Mouse (Mus musculus) stomach, embryonic 16.5 days (tissue): Measurements from ENCODE around the gene Fbxo34. TPM values are rescaled to one million over a fixed set of nuclear protein-coding genes. Genes with fewer than 3 reads are reported as not detected.

Source experiments
- ATAC-seq: fragments of 200-750 bp; cut with Nextera tagmentation; 2 replicates; pipeline ENCODE4 v1.8.0; 2017; ENCODE audit warnings: moderate number of reproducible peaks, moderate TSS enrichment; ENCODE audit not compliant: insufficient read depth, low FRiP score
- H3K27ac ChIP-seq: fragments of 300-500 bp; sonication (generic); 2 replicates; pipeline ENCODE4 v1.5.1; 2014; ENCODE audit warnings: low read length
- H3K27me3 ChIP-seq: fragments of 300-500 bp; sonication (generic); 2 replicates; pipeline ENCODE4 v1.6.1; 2014; ENCODE audit warnings: low read length, control low read depth, mixed read lengths; ENCODE audit not compliant: control insufficient read depth, insufficient read depth
- H3K36me3 ChIP-seq: fragments of 300-500 bp; sonication (generic); 2 replicates; pipeline ENCODE4 v1.6.1; 2014; ENCODE audit warnings: low read length; ENCODE audit not compliant: control insufficient read depth, insufficient read depth
- H3K4me1 ChIP-seq: fragments of 300-500 bp; sonication (generic); 2 replicates; pipeline ENCODE4 v1.6.1; 2014; ENCODE audit warnings: low read length, control low read depth, mixed read lengths; ENCODE audit not compliant: control insufficient read depth, insufficient read depth
- H3K4me2 ChIP-seq: fragments of 300-500 bp; sonication (generic); 2 replicates; pipeline ENCODE4 v1.6.1; 2014; ENCODE audit warnings: low read depth, low read length, mixed read lengths
- H3K4me3 ChIP-seq: fragments of 300-500 bp; sonication (generic); replicated peaks from 2 replicates; pipeline ENCODE4 v1.5.1; 2014; ENCODE audit warnings: mild to moderate bottlenecking, low read length
- H3K9ac ChIP-seq: fragments of 300-500 bp; sonication (generic); 2 replicates; pipeline ENCODE4 v1.6.1; 2014; ENCODE audit warnings: low read length
- H3K9me3 ChIP-seq: fragments of 300-500 bp; sonication (generic); replicated peaks from 2 replicates; pipeline ENCODE4 v1.6.1; 2016; ENCODE audit warnings: low read length, control low read depth; ENCODE audit not compliant: control insufficient read depth
- WGBS: fragments of 180-500 bp; shearing (Covaris S2); extraction: QIAGEN DNeasy Blood & Tissue Kit; methylation state at CpG from one replicate; pipeline ENCODE4 v1.1.7; 2014; 5-methylcytosine and 5-hydroxymethylcytosine counted together
- polyA plus RNA-seq: library from polyadenylated mRNA; unstranded; fragments of >200 nt; fragmentation: Nextera tagmentation; extraction: Ambion mirVana; gene quantifications from 2 replicates; pipeline ENCODE4 v1.2.1, GENCODE M21; 2015

Fbxo34 gene
- polyA plus RNA-seq, 1 experiment from 2014 or later = 20.4 TPM

DNA sequence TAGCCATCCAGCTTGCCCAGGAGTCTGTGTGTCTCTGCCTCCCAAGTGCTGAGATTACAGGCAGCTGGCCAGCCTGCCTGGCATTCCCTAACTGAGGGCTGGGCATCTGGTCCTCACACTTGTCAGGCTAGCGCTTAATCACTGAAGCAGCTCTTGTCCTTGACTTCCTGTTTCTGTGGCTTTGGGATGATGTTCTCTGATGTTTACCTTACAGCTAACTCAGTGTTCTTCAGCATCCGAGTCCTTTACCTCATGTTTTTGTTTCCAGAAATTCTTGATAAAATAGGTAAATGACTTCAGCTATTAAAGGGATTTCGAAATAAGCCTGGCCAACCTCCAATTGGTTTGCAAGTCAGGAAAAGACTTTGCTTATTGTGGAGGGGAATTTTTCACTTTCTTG lies 53.8 kb downstream of the Fbxo34 start:
- H3K27me3 ChIP-seq = no peaks in the 10 kb centered on the region
- 76% methylated on average over 3 of the region's 3 CpGs for WGBS
- no peak overlapping the region for H3K27ac ChIP-seq
- no peak for ATAC-seq
- no peaks in the 10 kb centered on the region for H3K4me1 ChIP-seq
- H3K36me3 ChIP-seq = no peaks in the 10 kb centered on the region
- no peak overlapping the region for H3K4me2 ChIP-seq
- no peaks in the 10 kb centered on the region; the same call in 1 of the 2 replicates for H3K9me3 ChIP-seq
- H3K9ac ChIP-seq = no peak overlapping the region
- no peak overlapping the region for H3K4me3 ChIP-seq

DNA sequence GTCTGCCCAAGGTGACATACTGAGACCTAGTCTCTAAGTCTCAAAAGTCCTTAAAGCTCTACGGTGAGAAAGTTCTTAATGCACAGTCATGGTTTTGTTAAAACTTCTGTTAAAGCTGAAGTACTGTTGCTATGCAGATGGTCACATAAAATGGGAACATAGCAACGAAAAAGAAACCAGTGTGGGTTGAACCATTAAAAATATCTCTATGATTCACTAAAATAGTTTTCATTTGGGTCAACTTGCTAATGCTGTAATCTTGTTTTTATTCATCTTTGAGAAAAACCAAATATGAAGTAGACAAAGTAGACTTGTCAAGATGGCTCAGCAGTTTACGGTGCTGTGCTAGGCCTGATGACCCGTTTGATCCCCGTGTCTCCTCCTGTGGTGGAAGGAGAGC lies 56.5 kb downstream of the Fbxo34 start:
- Histone ChIP-seq H3K9ac (no peak overlapping the region), H3K4me2 (no peak overlapping the region), H3K27me3 (no peaks in the 10 kb centered on the region), H3K9me3 (no peaks in the 10 kb centered on the region; the same call in 1 of the 2 replicates), H3K36me3 (no peaks in the 10 kb centered on the region), H3K27ac (no peak overlapping the region), H3K4me3 (no peak overlapping the region), H3K4me1 (no peaks in the 10 kb centered on the region; the same call in 1 of the 2 replicates)
- ATAC-seq = no peak
- 93% methylated on average over 5 of the region's 5 CpGs for WGBS

- H3K4me1 ChIP-seq = no peaks in the 10 kb centered on the region; the same call in 1 of the 2 replicates
- no peak overlapping the region for H3K27ac ChIP-seq
- no peak overlapping the region for H3K4me2 ChIP-seq
- H3K27me3 ChIP-seq = no peaks in the 10 kb centered on the region
- H3K9ac ChIP-seq = no peak overlapping the region
- H3K36me3 ChIP-seq = no peaks in the 10 kb centered on the region
- no peak overlapping the region for H3K4me3 ChIP-seq
- no peak for ATAC-seq
- no peaks in the 10 kb centered on the region; the same call in 1 of the 2 replicates for H3K9me3 ChIP-seq
These were observed 57.8 kb downstream of the Fbxo34 start for GRCm38 (mm10) chr14:47508035-47508434.

GRCm38 (mm10) chr14:47510244-47510643 lies 60.0 kb downstream of the Fbxo34 start:
- Histone ChIP-seq H3K4me1 (peaks cover 3% of the 10 kb centered on the region), H3K4me3 (no peak overlapping the region), H3K36me3 (no peaks in the 10 kb centered on the region), H3K4me2 (no peak overlapping the region), H3K9ac (no peak overlapping the region), H3K9me3 (no peaks in the 10 kb centered on the region; the same call in 1 of the 2 replicates), H3K27ac (no peak overlapping the region), H3K27me3 (no peaks in the 10 kb centered on the region)
- WGBS = 69% methylated on average over 4 of the region's 4 CpGs
- no peak for ATAC-seq

- Histone ChIP-seq H3K4me2 (no peak overlapping the region), H3K9me3 (no peaks in the 10 kb centered on the region), H3K4me3 (no peak overlapping the region), H3K9ac (no peak overlapping the region), H3K4me1 (peaks cover 8% of the 10 kb centered on the region), H3K36me3 (no peaks in the 10 kb centered on the region), H3K27ac (no peak overlapping the region), H3K27me3 (no peaks in the 10 kb centered on the region)
- WGBS = 92% methylated on average over 3 of the region's 3 CpGs
- ATAC-seq = no peak
These were observed 63.4 kb downstream of the Fbxo34 start for GRCm38 (mm10) chr14:47513606-47514005.

- peak; percentile 94 for ATAC-seq
- H3K9me3 ChIP-seq = no peaks in the 10 kb centered on the region
- peaks cover 8% of the 10 kb centered on the region for H3K4me1 ChIP-seq
- no peak overlapping the region for H3K9ac ChIP-seq
- H3K27me3 ChIP-seq = no peaks in the 10 kb centered on the region
- 27% methylated on average over 7 of the region's 7 CpGs for WGBS
- H3K27ac ChIP-seq = peak overlapping the region; percentile 91
- H3K4me2 ChIP-seq = peak overlapping the region; percentile 34; the same call in 1 of the 2 replicates
- no peaks in the 10 kb centered on the region for H3K36me3 ChIP-seq
- H3K4me3 ChIP-seq = no peak overlapping the region
These were observed 64.7 kb downstream of the Fbxo34 start for GRCm38 (mm10) chr14:47514816-47515453.

DNA sequence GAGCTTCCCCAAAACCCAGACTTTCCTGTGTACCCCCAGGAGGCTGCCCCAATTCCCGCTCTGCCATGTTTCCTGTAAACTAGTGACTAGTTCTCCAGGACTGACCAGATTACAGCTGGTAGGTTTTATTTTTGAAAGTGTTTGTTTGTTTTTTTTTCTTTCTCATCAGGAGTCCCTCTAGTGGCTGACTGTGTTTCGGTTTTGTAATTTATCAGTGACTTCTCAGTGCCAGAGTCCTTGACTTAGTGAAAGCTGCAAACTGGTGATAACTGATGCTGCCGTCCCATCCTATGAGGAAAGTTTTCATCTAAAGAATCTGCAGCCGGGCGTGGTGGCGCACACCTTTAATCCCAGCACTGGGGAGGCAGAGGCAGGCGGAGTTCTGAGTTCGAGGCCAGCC lies 65.4 kb downstream of the Fbxo34 start:
- H3K27ac ChIP-seq = peak overlapping the region; percentile 91
- H3K36me3 ChIP-seq = no peaks in the 10 kb centered on the region
- H3K9ac ChIP-seq = no peak overlapping the region
- H3K4me2 ChIP-seq = 0 out of 2 replicates have a peak overlapping the region, but pooled peaks have one; percentile 34
- no peak for ATAC-seq
- H3K9me3 ChIP-seq = no peaks in the 10 kb centered on the region
- H3K4me3 ChIP-seq = no peak overlapping the region
- peaks cover 8% of the 10 kb centered on the region for H3K4me1 ChIP-seq
- 84% methylated on average over 8 of the region's 8 CpGs for WGBS
- no peaks in the 10 kb centered on the region for H3K27me3 ChIP-seq

DNA sequence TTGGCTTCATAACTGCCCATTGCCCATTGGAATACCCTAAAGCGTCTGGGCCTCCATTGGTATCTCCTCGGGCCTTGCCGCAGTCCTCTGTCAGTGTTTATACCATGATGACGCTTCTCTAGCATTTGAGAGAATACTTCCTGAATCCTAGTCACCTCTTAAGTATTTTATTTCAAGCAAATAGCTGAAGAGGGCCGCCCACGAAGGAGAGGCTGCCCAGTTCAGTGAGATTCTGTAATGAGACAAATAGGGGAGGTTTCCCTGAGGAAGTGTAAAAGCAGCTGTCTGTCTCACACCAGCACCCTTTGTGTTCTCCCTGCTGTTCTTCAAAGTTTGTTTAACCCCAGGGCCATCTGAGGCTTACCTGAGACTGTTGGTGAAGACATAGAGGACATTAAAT lies 66.5 kb downstream of the Fbxo34 start:
- no peaks in the 10 kb centered on the region for H3K9me3 ChIP-seq
- H3K9ac ChIP-seq = no peak overlapping the region
- H3K4me2 ChIP-seq = no peak overlapping the region
- 63% methylated on average over 6 of the region's 6 CpGs for WGBS
- no peak for ATAC-seq
- peaks cover 8% of the 10 kb centered on the region for H3K4me1 ChIP-seq
- no peaks in the 10 kb centered on the region for H3K36me3 ChIP-seq
- no peaks in the 10 kb centered on the region for H3K27me3 ChIP-seq
- no peak overlapping the region for H3K4me3 ChIP-seq
- H3K27ac ChIP-seq = no peak overlapping the region; the same call in 1 of the 2 replicates

DNA sequence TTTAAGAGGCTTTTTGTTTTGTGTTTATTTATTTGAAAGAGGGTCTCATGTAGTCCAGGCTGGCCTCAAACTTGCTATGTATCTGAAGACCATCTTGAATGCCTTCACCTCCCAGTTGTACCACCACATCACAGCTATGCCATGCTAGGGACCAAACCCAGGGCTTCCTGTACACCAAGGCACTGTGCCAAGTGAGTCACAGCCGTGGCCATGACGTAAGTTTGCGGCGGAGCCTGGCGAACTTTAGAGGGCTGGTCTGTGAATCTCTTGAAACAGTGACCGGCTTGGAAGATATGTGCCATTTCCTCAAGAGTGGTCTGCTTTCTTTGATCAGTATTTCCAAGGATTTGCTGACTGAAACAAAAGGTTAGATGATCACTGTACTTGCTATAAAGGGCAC lies 68.4 kb downstream of the Fbxo34 start:
- H3K4me3 ChIP-seq = no peak overlapping the region
- H3K9ac ChIP-seq = no peak overlapping the region
- no peak for ATAC-seq
- WGBS = 78% methylated on average over 6 of the region's 6 CpGs
- H3K27me3 ChIP-seq = no peaks in the 10 kb centered on the region
- no peaks in the 10 kb centered on the region for H3K36me3 ChIP-seq
- H3K4me2 ChIP-seq = no peak overlapping the region
- H3K27ac ChIP-seq = no peak overlapping the region
- peaks cover 8% of the 10 kb centered on the region for H3K4me1 ChIP-seq
- no peaks in the 10 kb centered on the region for H3K9me3 ChIP-seq
